Mouse (Mus musculus): ENCODE results near the gene Ttll5.

DNA sequence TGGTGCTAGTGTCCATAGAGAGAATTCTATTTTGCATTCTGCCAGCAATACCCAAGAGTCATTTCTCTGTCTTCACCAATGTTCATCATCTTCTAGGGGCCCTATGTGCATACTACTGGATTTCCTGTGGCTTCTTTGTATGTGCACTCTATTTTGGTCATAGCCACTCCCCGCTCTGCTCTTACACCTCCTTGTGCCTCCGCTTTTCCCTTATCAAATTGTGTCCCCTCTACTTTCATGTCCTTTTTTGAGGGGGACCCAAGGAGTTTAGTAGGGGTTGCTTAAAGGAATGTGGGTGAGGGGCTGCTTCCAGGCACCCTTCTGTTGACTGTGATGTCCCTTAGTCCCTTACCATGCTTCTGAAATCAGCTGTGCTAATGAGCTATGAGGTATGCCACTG, 222.3 kb downstream of the Ttll5 start:
- TF ChIP-seq CTCF (IDR thresholded peaks at IDR 0.05; ENCODE audit: low read depth): no peak
- TF ChIP-seq EP300 (optimal IDR thresholded peaks at IDR 0.05): no peak

Measured in stomach, postnatal 0 days (tissue).